Mouse (Mus musculus): Measurements from ENCODE around the gene Ppp1r11.

Gene Ppp1r11

DNA sequence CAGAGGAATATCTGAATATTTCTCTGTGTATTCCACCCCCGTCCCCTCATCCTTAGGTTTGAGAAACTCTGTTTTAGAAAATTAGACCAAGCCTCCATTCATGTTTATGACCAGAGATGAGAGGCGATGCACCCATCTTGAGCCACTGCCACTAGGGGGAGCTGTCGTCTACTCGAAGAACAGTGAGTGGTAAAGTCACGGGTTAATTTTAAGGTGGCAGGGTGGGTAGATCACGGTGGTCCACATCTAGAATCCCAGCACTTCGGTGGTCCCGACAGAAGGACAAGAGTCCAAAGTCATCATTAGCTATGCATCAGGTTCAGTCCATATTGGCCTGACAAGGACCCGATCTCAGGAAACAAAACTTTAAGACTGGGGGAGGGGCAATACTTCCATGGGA is 36.5 kb downstream of the Ppp1r11 start:
- peak; percentile 62; the same call in 1 of the 2 replicates for ATAC-seq (ENCODE audit: low TSS enrichment)

GRCm38 (mm10) chr17:36914108-36914507 is 37.4 kb downstream of the Ppp1r11 start:
- peak; percentile 81 for ATAC-seq (ENCODE audit: low TSS enrichment)

- no peak for ATAC-seq (ENCODE audit: low TSS enrichment)
These were observed 39.5 kb downstream of the Ppp1r11 start for GRCm38 (mm10) chr17:36912031-36912430.

DNA sequence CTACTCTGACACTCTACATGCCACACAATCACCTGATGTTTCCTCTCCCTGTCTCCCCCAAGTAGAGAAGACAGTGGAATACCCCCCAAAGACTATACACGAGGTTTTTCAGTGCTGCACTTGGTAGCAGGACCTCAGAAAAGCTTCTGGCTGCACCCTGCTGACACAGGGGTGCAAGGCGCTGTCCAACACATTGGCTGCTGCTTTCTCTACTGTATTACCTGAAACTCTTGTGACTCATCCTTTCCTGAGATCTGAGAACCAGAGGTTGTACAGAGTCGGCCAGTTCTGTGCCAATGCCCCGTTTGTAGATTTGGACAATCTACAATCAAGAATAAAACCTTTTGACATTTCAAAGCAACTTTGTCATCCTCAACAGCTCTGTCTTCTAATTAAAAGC is 41.7 kb downstream of the Ppp1r11 start:
- no peak for ATAC-seq (ENCODE audit: low TSS enrichment)

DNA sequence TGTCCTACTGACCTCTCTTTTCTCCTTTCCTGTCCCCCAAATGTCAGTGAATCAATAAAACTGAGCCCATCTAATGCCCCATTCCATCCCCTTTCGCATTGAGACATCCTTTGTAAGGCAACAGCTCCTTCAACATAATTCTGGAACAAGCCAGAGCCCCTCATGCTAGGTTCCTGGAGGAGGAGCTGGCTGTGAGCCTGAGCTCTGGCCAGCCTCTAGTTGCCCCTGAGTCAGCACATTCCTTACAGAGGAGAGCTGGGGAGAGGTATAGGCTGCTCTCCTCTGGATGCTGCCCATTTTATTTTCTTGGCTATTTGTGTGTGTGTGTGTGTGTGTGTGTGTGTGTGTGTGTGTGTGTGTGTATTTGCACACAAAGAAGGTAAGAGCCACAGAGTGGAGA is 43.3 kb downstream of the Ppp1r11 start:
- ATAC-seq (ENCODE audit: low TSS enrichment): no peak

DNA sequence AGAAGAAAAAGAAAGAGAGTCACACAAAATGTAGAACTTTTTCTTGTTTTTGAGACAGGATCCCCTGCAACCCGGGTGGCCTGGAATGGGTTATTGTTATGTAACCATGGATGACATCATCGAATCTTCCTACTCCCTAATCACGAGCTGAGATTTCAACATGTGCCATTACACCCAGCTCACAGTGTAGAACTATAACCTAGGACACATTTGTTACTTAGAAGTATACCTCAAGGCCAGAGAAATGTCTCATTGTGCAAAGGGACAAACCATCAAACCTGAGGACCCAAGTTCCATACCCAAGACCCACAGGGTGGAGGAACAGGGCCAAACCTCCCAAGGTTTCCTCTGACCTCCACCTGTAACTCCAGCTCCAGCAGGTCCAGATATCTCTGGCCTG is 47.9 kb downstream of the Ppp1r11 start:
- no peak for ATAC-seq (ENCODE audit: low TSS enrichment)

GRCm38 (mm10) chr17:36900691-36901090 is 50.9 kb downstream of the Ppp1r11 start:
- ATAC-seq (ENCODE audit: low TSS enrichment): no peak

DNA sequence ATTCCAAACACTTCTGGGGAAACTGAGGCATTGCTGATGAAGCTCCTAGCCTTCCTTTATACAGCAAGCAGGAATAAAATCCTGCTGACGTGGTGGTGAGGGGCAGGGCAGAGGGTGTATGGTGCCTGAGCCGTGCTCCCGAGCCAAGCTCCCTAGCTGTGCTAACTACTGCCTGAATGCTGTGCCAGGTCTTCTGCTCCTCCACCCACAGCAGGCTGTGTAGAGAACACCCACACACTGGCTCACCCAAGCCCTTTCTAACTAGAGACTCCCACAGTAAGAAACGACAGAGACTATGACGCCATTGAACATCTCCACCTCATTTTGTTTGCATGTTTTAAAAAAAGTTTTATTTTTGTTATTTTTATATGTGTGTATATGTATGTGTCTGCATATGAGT is 51.5 kb downstream of the Ppp1r11 start:
- ATAC-seq (ENCODE audit: low TSS enrichment): peak; percentile 98

DNA sequence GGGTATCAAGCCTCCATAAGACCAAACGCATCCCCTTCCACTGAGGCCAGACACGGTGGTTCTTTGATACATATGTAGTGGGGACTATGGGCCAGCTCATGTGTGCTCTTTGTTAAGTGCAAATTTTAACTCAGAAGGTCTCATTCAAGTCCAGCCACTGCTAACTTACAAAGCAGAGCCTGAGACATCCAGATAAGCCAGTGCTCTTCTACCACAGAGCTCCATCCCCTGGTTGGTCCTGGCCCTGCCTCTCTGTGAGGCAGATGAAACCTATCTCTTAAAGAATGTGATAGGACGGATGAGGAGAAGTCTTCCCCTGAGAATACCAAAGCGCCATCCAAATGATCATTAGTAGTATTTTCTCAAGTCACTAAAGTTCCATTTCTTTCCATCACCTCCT is 52.2 kb downstream of the Ppp1r11 start:
- no peak for ATAC-seq (ENCODE audit: low TSS enrichment)
